Mouse (Mus musculus) hindbrain, embryonic 11.5 days (tissue): ENCODE measurements around the gene Trir. TPM values are rescaled to one million over a fixed set of nuclear protein-coding genes. Genes with fewer than 3 reads are reported as not detected.
A peak's percentile ranks its signal among the peaks of the same experiment; 100 is the strongest.

ENCODE experiments used
- ATAC-seq: fragments of 200-750 bp; cut with Nextera tagmentation; 2 replicates; pipeline ENCODE4 v1.8.0; 2017; ENCODE audit warnings: mild to moderate bottlenecking, moderate TSS enrichment, moderate library complexity; ENCODE audit not compliant: low FRiP score
- DNase-seq: peaks from one replicate; pipeline ENCODE4 v3.0.0-alpha.2; 2015; ENCODE audit warnings: low spot score
- H3K27ac ChIP-seq: fragments of 300-500 bp; sonication (generic); 2 replicates; pipeline ENCODE4 v1.5.1; 2014; ENCODE audit warnings: mild to moderate bottlenecking, low read depth, low read length
- H3K27me3 ChIP-seq: fragments of 300-500 bp; sonication (generic); 2 replicates; pipeline ENCODE4 v1.6.1; 2014; ENCODE audit warnings: mild to moderate bottlenecking, low read length, moderate library complexity, mixed read lengths; ENCODE audit not compliant: control insufficient read depth, insufficient read depth
- H3K36me3 ChIP-seq: fragments of 300-500 bp; sonication (generic); 2 replicates; pipeline ENCODE4 v1.6.1; 2014; ENCODE audit warnings: mild to moderate bottlenecking, low read length, moderate library complexity, mixed read lengths; ENCODE audit not compliant: control insufficient read depth, insufficient read depth
- H3K4me1 ChIP-seq: fragments of 300-500 bp; sonication (generic); replicated peaks from 2 replicates; pipeline ENCODE4 v1.6.1; 2014; ENCODE audit warnings: low read length, mixed read lengths; ENCODE audit not compliant: control insufficient read depth, insufficient read depth
- H3K4me2 ChIP-seq: fragments of 300-500 bp; sonication (generic); replicated peaks from 2 replicates; pipeline ENCODE4 v1.6.1; 2014; ENCODE audit warnings: mild to moderate bottlenecking, low read depth, low read length
- H3K4me3 ChIP-seq: fragments of 300-500 bp; sonication (generic); 2 replicates; pipeline ENCODE4 v1.5.1; 2014; ENCODE audit warnings: low read depth, low read length
- H3K9ac ChIP-seq: fragments of 300-500 bp; sonication (generic); 2 replicates; pipeline ENCODE4 v1.6.1; 2014; ENCODE audit warnings: low read depth, low read length
- H3K9me3 ChIP-seq: fragments of 300-500 bp; sonication (generic); 2 replicates; pipeline ENCODE4 v1.6.1; 2016; ENCODE audit warnings: low read length; ENCODE audit not compliant: control insufficient read depth
- WGBS: fragments of 180-500 bp; shearing (Covaris S2); extraction: QIAGEN DNeasy Blood & Tissue Kit; methylation state at CpG from one replicate; pipeline ENCODE4 v1.1.7; 2014; 5-methylcytosine and 5-hydroxymethylcytosine counted together
- polyA plus RNA-seq: library from polyadenylated mRNA; unstranded; fragments of >200 nt; fragmentation: Nextera tagmentation; extraction: Ambion mirVana; gene quantifications from 2 replicates; pipeline ENCODE4 v1.2.1, GENCODE M21; 2014

Trir gene
- polyA plus RNA-seq, 1 experiment from 2014 or later = 186 TPM

- H3K4me3 ChIP-seq = no peak overlapping the region
- H3K9ac ChIP-seq = no peak overlapping the region
- no peaks in the 10 kb centered on the region for H3K27me3 ChIP-seq
- ATAC-seq (no peak), DNase-seq (peak; percentile 91)
- peaks cover 6% of the 10 kb centered on the region; the same call in 1 of the 2 replicates for H3K36me3 ChIP-seq
- H3K4me2 ChIP-seq = no peak overlapping the region
- WGBS = 2% methylated on average over 2 of the region's 2 CpGs
- H3K4me1 ChIP-seq = no peaks in the 10 kb centered on the region; the same call in 1 of the 2 replicates
- H3K27ac ChIP-seq = no peak overlapping the region
- H3K9me3 ChIP-seq = no peaks in the 10 kb centered on the region
These were observed 50.4 kb downstream of the Trir start for GRCm38 (mm10) chr8:85076993-85077392.

Other genes starting within 250 kb of the Trir start
- gene Nfix, start 226.5 kb upstream of the Trir start, polyA plus RNA-seq = 2.4 and 3.0 TPM in 2 replicates
- gene Dand5, start 204.0 kb upstream of the Trir start, polyA plus RNA-seq = 6.2 and 7.1 TPM in 2 replicates
- gene Gadd45gip1, start 195.3 kb upstream of the Trir start, polyA plus RNA-seq = 36.0 and 37.2 TPM in 2 replicates
- 88.6 and 91.3 TPM in 2 replicates for gene Rad23a, start 186.2 kb upstream of the Trir start, polyA plus RNA-seq
- 837 and 845 TPM in 2 replicates for gene Calr, start 179.9 kb upstream of the Trir start, polyA plus RNA-seq
- gene Farsa, start 169.8 kb upstream of the Trir start, polyA plus RNA-seq = 89.6 and 91.4 TPM in 2 replicates
- gene Syce2, start 154.7 kb upstream of the Trir start, polyA plus RNA-seq = 51.1 and 57.8 TPM in 2 replicates
- 29.2 and 30.5 TPM in 2 replicates for gene Gcdh, start 132.9 kb upstream of the Trir start, polyA plus RNA-seq
- 12.0 and 14.8 TPM in 2 replicates for gene Klf1, start 124.9 kb upstream of the Trir start, polyA plus RNA-seq
- gene Dnase2a, start 118.3 kb upstream of the Trir start, polyA plus RNA-seq = 5.8 and 6.4 TPM in 2 replicates
- gene Mast1, start 89.5 kb upstream of the Trir start, polyA plus RNA-seq = 10.2 and 11.4 TPM in 2 replicates
- gene Rtbdn, start 79.8 kb upstream of the Trir start, polyA plus RNA-seq = 0.14 TPM in 1 of 2 replicates, not detected in the other
- gene Gm49661, start 57.4 kb upstream of the Trir start, polyA plus RNA-seq = not detected in 2 replicates
- gene Prdx2, start 57.2 kb upstream of the Trir start, polyA plus RNA-seq = 1,367 and 1,409 TPM in 2 replicates
- gene Rnaseh2a, start 57.1 kb upstream of the Trir start, polyA plus RNA-seq = 98.5 and 104 TPM in 2 replicates
- gene Junb, start 48.1 kb upstream of the Trir start, polyA plus RNA-seq = 6.2 and 6.4 TPM in 2 replicates
- gene Hook2, start 36.2 kb upstream of the Trir start, polyA plus RNA-seq = 9.5 and 10.3 TPM in 2 replicates
- gene Best2, start 12.3 kb upstream of the Trir start, polyA plus RNA-seq = not detected in 2 replicates
- 134 TPM in 2 replicates for gene Asna1, start 1.5 kb upstream of the Trir start, polyA plus RNA-seq
- gene Tnpo2, start 10.1 kb downstream of the Trir start, polyA plus RNA-seq = 18.8 and 24.6 TPM in 2 replicates
- gene Fbxw9, start 33.2 kb downstream of the Trir start, polyA plus RNA-seq = 27.2 and 27.4 TPM in 2 replicates
- gene Gm5741, start 41.2 kb downstream of the Trir start, polyA plus RNA-seq = not detected in 2 replicates
- gene Dhps, start 44.9 kb downstream of the Trir start, polyA plus RNA-seq = 66.4 and 67.8 TPM in 2 replicates
- gene Wdr83os, start 53.9 kb downstream of the Trir start, polyA plus RNA-seq = 116 and 123 TPM in 2 replicates
- 52.6 and 55.9 TPM in 2 replicates for gene Wdr83, start 54.5 kb downstream of the Trir start, polyA plus RNA-seq
- gene Man2b1, start 56.4 kb downstream of the Trir start, polyA plus RNA-seq = 16.7 and 16.9 TPM in 2 replicates
- gene Zfp791, start 96.3 kb downstream of the Trir start, polyA plus RNA-seq = 1.0 and 1.2 TPM in 2 replicates
- gene Cks1brt, start 125.1 kb downstream of the Trir start, polyA plus RNA-seq = not detected in 2 replicates
- not detected in 2 replicates for gene Olfr371, start 199.2 kb downstream of the Trir start, polyA plus RNA-seq